Mouse (Mus musculus): ENCODE results near the gene Cep19. TPM values are rescaled to one million over a fixed set of nuclear protein-coding genes. Genes with fewer than 3 reads are reported as not detected.

The Cep19 gene
- total RNA-seq, 2 experiments from 2014 or later, result 11.7 to 12.6 TPM

- DNase-seq, result no peak
These were observed 7.9 kb downstream of the Cep19 start for GRCm38 (mm10) chr16:32107342-32108045.

DNA sequence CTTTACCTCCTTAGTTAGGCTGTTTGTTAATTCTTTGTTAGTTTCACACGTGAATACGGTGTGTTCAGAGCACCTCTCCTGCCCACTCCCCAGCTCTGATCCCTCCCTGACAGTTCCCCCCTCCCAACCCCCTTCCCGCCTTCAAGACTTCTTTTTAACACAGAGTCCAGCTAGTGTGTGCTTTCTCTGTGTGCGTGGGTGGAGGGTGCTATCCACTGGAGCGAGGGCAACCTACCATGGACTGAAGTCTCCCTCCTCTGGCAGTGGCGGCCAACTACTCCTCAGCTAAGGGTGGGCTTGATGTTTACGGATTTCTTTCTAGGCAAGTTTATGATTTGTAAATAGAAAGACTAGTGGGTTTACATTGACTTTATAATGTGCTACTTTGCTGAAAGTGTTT, 8.6 kb downstream of the Cep19 start:
- DNase-seq, result no peak

GRCm38 (mm10) chr16:32108578-32108977, 9.0 kb downstream of the Cep19 start:
- DNase-seq, result no peak

- DNase-seq, result peak in 1 of 2 experiments; percentile 11
These were observed 11.5 kb downstream of the Cep19 start for GRCm38 (mm10) chr16:32110951-32111699.

DNA sequence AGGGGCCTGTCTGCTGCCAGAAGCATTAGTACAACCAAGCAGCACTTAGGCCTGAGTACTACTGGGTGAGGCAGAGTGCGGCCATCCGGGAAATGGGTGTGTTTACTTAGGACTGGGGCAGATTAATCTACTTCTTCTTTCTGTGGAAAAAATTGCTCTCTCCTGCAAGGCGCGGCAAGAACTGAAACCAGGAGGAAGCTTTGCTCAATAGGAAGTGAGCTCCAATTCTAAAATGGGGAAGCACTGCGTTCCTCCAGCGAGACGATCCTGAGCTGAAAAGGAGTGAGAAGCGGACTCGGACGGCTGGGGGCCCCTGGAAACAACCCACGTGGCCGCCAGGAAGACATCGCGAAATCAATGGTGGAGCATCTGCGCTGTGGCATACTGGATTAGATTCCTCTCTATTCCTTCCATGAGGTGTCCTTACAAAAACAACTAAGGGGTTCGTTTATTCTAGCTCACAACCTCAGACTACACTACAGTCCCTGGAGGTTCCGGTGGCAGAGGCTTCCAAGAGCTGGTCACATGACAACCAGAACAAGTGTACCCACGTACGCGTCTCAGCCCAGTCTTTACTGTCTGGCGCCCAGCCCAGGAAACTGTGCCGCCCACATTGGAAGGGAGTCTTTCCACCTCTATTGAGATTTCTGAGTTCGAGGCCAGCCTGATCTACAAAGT, 14.1 kb downstream of the Cep19 start:
- DNase-seq, result peak; percentile 50 to 69

- DNase-seq, result no peak
These were observed 14.8 kb downstream of the Cep19 start for GRCm38 (mm10) chr16:32114406-32114805.

DNA sequence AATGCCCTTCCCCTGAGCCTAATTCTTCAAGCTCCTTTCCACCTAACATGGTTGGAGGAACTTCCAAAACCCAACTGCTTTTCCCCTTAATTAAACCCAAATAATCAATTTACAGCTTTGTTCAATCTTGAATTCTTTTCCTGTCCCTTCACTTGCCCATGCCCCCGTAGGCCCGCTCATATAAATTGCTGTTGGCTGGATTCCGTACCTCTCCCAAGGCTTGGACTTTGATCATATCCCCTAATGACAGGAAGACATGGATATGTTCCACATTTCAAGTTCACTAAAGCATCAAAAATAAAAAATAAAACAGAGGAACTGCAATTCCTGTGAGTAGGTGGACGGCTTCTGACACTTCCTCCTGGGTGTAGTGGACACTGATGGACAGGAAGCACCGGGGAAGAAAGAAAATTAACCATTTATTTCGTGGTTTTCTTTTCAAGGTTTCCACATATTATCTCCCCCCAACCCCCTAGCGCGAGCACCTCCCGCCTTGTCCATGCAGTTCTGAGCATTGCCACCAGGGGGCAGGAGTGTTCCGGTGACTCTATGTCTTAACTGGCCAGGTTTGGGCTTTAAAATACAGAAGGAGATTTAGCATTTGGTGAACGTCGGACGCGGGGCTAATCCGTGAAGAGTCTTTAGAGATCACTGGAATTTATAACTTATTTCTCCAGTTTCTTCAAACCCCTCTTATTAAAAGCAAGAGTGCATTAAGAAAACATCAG, 15.5 kb downstream of the Cep19 start:
- DNase-seq, result peak; percentile 88 to 89

DNA sequence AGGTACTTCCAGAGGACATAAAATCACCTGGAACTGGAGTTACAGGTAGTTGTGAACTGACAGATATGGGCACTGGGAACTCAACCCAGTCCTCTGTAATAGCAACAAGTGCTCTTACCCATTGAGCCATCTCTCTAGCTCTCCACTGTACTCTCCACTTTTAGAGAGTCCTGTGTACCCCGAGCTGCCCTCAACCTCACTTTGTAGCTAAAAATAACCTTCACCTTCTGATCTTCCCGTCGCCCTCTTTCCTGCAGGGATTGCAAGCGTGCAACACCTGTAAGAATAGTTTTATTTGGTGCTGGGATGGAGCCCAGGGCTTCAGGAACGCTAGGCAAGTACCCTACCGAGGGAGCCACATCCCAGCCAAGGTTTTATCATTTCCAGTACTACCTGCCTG, 16.2 kb downstream of the Cep19 start:
- DNase-seq, result no peak

DNA sequence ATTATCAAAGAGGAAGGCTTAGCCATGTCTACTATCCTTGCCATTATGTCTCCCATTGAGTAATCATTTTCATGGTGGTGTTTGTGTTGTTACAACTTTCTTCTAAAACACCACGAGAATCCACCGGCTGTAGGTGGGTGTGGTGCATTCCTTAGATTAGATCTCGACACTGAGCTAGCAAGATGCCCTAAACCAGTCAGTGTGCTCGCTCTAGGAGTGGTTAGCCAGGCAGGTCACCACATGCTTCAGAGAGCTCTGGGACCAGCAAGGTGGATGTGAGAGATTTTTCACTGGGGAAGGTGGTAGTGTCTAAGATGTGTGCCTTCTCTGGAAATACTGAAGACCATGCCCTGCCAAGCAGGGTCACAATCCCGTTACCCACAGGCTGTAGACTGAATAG, 16.6 kb downstream of the Cep19 start:
- no peak for DNase-seq

DNA sequence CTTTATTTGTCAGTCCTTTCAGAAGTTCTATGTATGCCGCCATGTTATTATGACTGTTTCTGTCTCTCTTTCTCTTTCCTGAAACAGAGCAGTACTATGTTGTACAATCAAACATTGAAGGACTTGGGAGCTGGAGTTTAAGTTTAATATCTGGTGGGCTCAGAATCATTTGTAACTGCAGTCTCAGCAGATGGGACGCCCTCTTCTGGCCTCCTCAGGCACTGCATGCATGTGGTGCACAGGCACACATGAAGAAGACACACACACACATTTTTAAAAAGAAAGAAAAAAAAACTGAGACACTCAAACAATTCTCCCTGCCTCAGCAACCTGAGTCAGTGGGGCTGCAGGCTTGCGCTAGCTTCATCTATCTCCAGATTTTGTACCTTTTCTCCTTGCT, 20.9 kb downstream of the Cep19 start:
- no peak for DNase-seq

- DNase-seq, result no peak
These were observed 24.4 kb downstream of the Cep19 start for GRCm38 (mm10) chr16:32124020-32124419.

- peak in 1 of 2 experiments; percentile 10 for DNase-seq
These were observed 25.1 kb downstream of the Cep19 start for GRCm38 (mm10) chr16:32124444-32125335.

DNA sequence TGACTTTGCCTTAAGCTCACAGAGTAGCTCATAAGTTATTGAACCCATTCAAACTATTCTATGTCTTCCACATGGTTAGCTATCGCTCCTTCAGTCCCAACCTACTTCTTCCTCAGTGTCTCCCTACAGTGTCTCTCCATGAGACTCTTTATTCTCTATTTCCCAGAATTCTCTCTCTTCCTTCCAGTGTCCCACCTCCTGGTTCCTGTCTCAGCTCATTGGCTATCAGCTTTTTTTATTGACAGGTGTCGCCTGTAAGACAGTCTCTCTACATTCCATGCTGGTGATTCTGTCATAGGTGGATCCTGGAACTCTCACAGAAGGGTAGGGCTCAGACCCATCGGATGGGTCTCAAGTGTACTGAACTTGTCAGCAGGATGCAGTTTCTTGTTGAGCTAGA, 25.8 kb downstream of the Cep19 start:
- no peak for DNase-seq

- DNase-seq, result peak in 1 of 2 experiments; percentile 8
These were observed 27.4 kb downstream of the Cep19 start for GRCm38 (mm10) chr16:32127046-32127445.

- DNase-seq, result no peak
These were observed 30.0 kb downstream of the Cep19 start for GRCm38 (mm10) chr16:32129449-32130189.

GRCm38 (mm10) chr16:32130190-32130826, 30.7 kb downstream of the Cep19 start:
- peak; percentile 17 to 36 for DNase-seq

DNA sequence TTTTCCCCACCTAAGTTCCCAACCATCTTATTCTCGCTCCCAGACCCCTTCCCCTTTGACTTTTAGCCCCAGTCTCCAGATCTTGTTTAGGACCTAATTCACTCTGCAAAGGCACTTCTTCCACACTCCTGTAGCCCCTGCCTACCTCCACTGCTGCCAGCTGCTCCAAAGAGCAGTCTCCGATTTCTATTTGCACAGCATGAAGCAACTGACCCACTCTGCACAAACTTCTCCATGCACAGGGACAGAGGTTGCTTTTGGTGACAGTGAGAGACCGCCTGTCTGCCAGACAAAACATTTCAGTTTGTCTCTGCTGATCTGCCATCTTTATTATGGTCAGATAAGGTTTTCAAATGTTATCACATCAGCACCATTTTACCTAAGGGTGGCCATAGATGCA, 33.5 kb downstream of the Cep19 start:
- no peak for DNase-seq

DNA sequence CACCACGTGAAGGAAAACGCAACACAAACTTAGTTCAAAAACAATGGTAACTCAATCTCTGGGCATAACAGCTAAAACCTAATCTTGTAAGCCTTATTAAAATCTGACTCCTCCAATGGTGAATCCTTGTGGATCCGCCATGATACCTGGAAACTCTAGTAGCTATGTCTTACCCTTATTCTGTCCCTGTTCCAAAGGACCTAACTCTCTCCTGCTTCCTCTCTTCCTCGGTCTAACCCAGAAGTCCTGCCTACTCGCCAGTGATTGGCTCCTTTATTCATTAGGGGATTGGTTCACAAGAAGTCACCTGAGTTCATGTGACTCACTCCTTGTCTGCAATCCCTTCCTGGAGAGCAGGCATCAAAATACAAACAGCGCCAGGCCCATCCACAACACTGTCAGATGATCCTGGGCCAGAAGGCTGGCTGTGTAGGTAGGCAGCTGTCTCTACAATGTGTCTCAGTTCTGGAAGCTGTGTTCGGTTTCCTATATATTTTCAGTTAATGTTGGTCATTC, 36.3 kb downstream of the Cep19 start:
- DNase-seq, result no peak

DNA sequence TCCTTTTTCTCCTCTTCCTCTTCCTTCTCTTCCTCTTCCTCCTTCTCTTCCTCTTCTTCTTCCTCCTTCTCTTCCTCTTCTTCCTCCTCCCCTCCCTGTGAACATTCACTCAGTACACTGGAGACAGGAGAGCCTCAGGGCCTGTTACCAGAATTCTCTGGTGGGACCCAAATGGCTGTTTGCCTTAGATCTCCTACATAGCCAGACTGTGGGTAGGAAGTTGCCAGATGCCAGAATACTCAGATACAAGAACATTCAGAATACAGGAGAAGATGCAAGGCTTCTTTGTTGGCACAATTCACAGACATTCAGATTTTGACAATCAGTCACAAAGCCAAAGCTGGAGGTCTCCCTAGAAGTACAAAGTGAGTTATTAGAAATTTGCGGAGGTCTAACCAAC, 39.4 kb downstream of the Cep19 start:
- no peak for DNase-seq

DNA sequence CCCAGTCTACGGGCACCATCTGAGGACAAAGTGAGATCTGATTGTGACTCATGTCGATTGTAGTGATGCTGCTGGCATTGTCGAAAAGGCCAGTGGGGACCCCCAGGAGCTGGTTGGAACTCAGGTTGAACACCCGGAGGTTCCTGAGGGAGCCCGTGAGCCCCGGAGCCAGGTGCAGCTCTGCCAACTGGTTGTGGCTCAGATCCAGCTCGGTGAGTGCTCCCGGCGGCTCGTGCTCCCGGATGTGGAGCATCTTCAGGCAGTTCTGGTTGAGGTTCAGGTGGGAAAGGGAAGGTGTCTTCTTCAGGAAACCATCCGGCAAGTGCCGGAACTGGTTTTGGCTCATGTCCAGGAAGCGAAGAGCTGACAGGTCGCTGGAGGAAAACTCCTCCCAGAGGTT, 44.2 kb downstream of the Cep19 start:
- no peak for DNase-seq

Data from adrenal gland, postnatal 36 days (tissue).